Mouse (Mus musculus) adrenal gland, postnatal 0 days (tissue): ENCODE results near the gene Gm10778. TPM values are rescaled to one million over a fixed set of nuclear protein-coding genes. Genes with fewer than 3 reads are reported as not detected.

Experiments
- polyA plus RNA-seq: library from polyadenylated mRNA; unstranded; fragments of >200 nt; fragmentation: Nextera tagmentation; extraction: Ambion mirVana; gene quantifications from 2 replicates; pipeline ENCODE4 v1.2.1, GENCODE M21; 2015

Gene Gm10778
- polyA plus RNA-seq, result 3.2 and 3.6 TPM in 2 replicates

GRCm38 (mm10) chr10:81648803-81649775 is at the start of gene Gm10778:
Gm10778 (plus strand) TSS chr10:81649059.

GRCm38 (mm10) chr10:81600738-81601203 is 48.1 kb upstream of the Gm10778 start, which contains the start of gene Tle6:
Tle6 (minus strand) TSS chr10:81601073.

GRCm38 (mm10) chr10:81605974-81606751 is 42.7 kb upstream of the Gm10778 start, which contains the start of gene BC025920:
BC025920 (plus strand) TSS chr10:81606270.

GRCm38 (mm10) chr10:81626994-81627835 is 21.6 kb upstream of the Gm10778 start, which contains the start of gene Sirt6:
Sirt6 (minus strand) TSS chr10:81627797.

GRCm38 (mm10) chr10:81628390-81628789 is 20.5 kb upstream of the Gm10778 start, which contains the start of gene Ankrd24:
Ankrd24 (plus strand) TSS chr10:81628540.

GRCm38 (mm10) chr10:81704531-81705301 is 55.9 kb downstream of the Gm10778 start, which contains the start of gene Zfp433:
Zfp433 (plus strand) TSS chr10:81704825.

Other genes starting within 250 kb of the Gm10778 start
- 65.6 and 73.8 TPM in 2 replicates for gene Nfic, start 193.4 kb upstream of the Gm10778 start, polyA plus RNA-seq
- 1.6 and 6.1 TPM in 2 replicates for gene Celf5, start 166.3 kb upstream of the Gm10778 start, polyA plus RNA-seq
- 42.4 and 49.4 TPM in 2 replicates for gene Ncln, start 152.7 kb upstream of the Gm10778 start, polyA plus RNA-seq
- gene S1pr4, start 148.9 kb upstream of the Gm10778 start, polyA plus RNA-seq, result 1.2 and 1.8 TPM in 2 replicates
- 2.0 and 2.2 TPM in 2 replicates for gene Gna15, start 124.8 kb upstream of the Gm10778 start, polyA plus RNA-seq
- 61.6 and 64.5 TPM in 2 replicates for gene Gna11, start 103.9 kb upstream of the Gm10778 start, polyA plus RNA-seq
- 477 and 665 TPM in 2 replicates for gene Aes, start 89.6 kb upstream of the Gm10778 start, polyA plus RNA-seq
- 6.8 and 10.0 TPM in 2 replicates for gene Tle2, start 74.5 kb upstream of the Gm10778 start, polyA plus RNA-seq
- 14.5 and 17.4 TPM in 2 replicates for gene Tle6, start 48.0 kb upstream of the Gm10778 start, polyA plus RNA-seq
- gene BC025920, start 42.8 kb upstream of the Gm10778 start, polyA plus RNA-seq, result 0.46 and 0.72 TPM in 2 replicates
- gene Sirt6, start 21.3 kb upstream of the Gm10778 start, polyA plus RNA-seq, result 15.8 and 23.5 TPM in 2 replicates
- gene Ankrd24, start 20.5 kb upstream of the Gm10778 start, polyA plus RNA-seq, result 11.6 and 13.9 TPM in 2 replicates
- 12.7 and 14.5 TPM in 2 replicates for gene Zfp433, start 55.8 kb downstream of the Gm10778 start, polyA plus RNA-seq
- gene Gm3055, start 122.1 kb downstream of the Gm10778 start, polyA plus RNA-seq, result 5.0 and 7.5 TPM in 2 replicates
- gene Gm4767, start 163.1 kb downstream of the Gm10778 start, polyA plus RNA-seq, result 2.8 and 3.7 TPM in 2 replicates
- 9.4 and 12.6 TPM in 2 replicates for gene Gm32687, start 214.9 kb downstream of the Gm10778 start, polyA plus RNA-seq